Mouse (Mus musculus) MEL (cell line): ENCODE results near the gene Tln2. TPM values are rescaled to one million over a fixed set of nuclear protein-coding genes. Genes with fewer than 3 reads are reported as not detected.

Experiments used
- DNase-seq: peaks from one replicate; pipeline ENCODE4 v3.0.0; 2011; ENCODE audit warnings: low read depth, low spot score
- H3K27ac ChIP-seq: 2 replicates; pipeline ENCODE4 v1.5.1; 2012; ENCODE audit warnings: low read depth, mild to moderate bottlenecking, control low read depth, low read length, moderate library complexity; ENCODE audit not compliant: control insufficient read depth
- H3K27me3 ChIP-seq, 2 experiments: fragments of 150-350 bp in 1 of 2; sonication (generic) in 1 of 2; 2 replicates each; pipeline ENCODE4 v1.6.1; 2012; ENCODE audit warnings: low read length in 2 of 2, mild to moderate bottlenecking in 2 of 2, improper control_type of control experiment in 1 of 2, moderate library complexity in 1 of 2; ENCODE audit not compliant: insufficient read depth in 2 of 2, control insufficient read depth in 1 of 2
- H3K36me3 ChIP-seq, 2 experiments: 2 replicates each; pipeline ENCODE4 v1.6.1; 2012 to 2014; ENCODE audit warnings: low read length in 2 of 2, improper control_type of control experiment in 1 of 2, inconsistent platforms in 1 of 2, mild to moderate bottlenecking in 1 of 2; ENCODE audit not compliant: insufficient read depth in 2 of 2, control insufficient read depth in 1 of 2
- H3K4me1 ChIP-seq, 2 experiments: fragments of 150-350 bp in 1 of 2; sonication (generic) in 1 of 2; 2 replicates each; pipeline ENCODE4 v1.6.1; 2012; ENCODE audit warnings: low read length in 2 of 2, improper control_type of control experiment in 1 of 2, mild to moderate bottlenecking in 1 of 2; ENCODE audit not compliant: insufficient read depth in 2 of 2, control insufficient read depth in 1 of 2
- H3K4me3 ChIP-seq, 2 experiments: fragments of 150-350 bp in 1 of 2; sonication (generic) in 1 of 2; 2 replicates each; pipeline ENCODE4 v1.5.1; 2012; ENCODE audit warnings: low read depth in 2 of 2, low read length in 2 of 2, mild to moderate bottlenecking in 2 of 2, moderate library complexity in 2 of 2, control low read depth in 1 of 2, improper control_type of control experiment in 1 of 2; ENCODE audit not compliant: control insufficient read depth in 1 of 2, insufficient read depth in 1 of 2
- H3K79me2 ChIP-seq: 2 replicates; pipeline ENCODE4 v1.6.1; 2012; ENCODE audit warnings: mild to moderate bottlenecking, low read length, moderate library complexity; ENCODE audit not compliant: control insufficient read depth, poor library complexity, insufficient read depth
- H3K9ac ChIP-seq: 2 replicates; pipeline ENCODE4 v1.6.1; 2012; ENCODE audit warnings: low read depth, mild to moderate bottlenecking, control low read depth, low read length, moderate library complexity; ENCODE audit not compliant: control insufficient read depth, poor library complexity, severe bottlenecking
- H3K9me3 ChIP-seq: fragments of 150-350 bp; sonication (generic); replicated peaks from 2 replicates; pipeline ENCODE4 v1.6.1; 2012; ENCODE audit warnings: mild to moderate bottlenecking, low read length, improper control_type of control experiment, moderate library complexity; ENCODE audit not compliant: insufficient read depth
- BHLHE40 ChIP-seq: IDR thresholded peaks from 2 replicates; pipeline ENCODE4 v1.6.1; 2012; ENCODE audit warnings: low read depth, mild to moderate bottlenecking, inconsistent platforms, low read length, improper control_type of control experiment, borderline replicate concordance
- HCFC1 ChIP-seq: IDR thresholded peaks from 2 replicates; pipeline ENCODE4 v1.6.1; 2012; ENCODE audit warnings: low read depth, mild to moderate bottlenecking, inconsistent platforms, low read length, improper control_type of control experiment, moderate library complexity
- MEF2A ChIP-seq: IDR thresholded peaks from 2 replicates; pipeline ENCODE4 v1.6.1; 2014; ENCODE audit warnings: low read depth, mild to moderate bottlenecking, inconsistent platforms, low read length, improper control_type of control experiment; ENCODE audit not compliant: poor library complexity, insufficient replicate concordance, severe bottlenecking; ENCODE audit errors: extremely low read depth
- MXI1 ChIP-seq: IDR thresholded peaks from 2 replicates; pipeline ENCODE4 v1.6.1; 2011; ENCODE audit warnings: mild to moderate bottlenecking, low read depth, low read length, improper control_type of control experiment
- UBTF ChIP-seq: IDR thresholded peaks from 2 replicates; pipeline ENCODE4 v1.6.1; 2012; ENCODE audit warnings: low read depth, mild to moderate bottlenecking, inconsistent platforms, low read length, improper control_type of control experiment, moderate library complexity, borderline replicate concordance; ENCODE audit not compliant: insufficient read depth
- ZNF384 ChIP-seq: IDR thresholded peaks from 2 replicates; pipeline ENCODE4 v1.6.1; 2012; ENCODE audit warnings: low read depth, mild to moderate bottlenecking, inconsistent platforms, low read length, improper control_type of control experiment
- polyA plus RNA-seq, 2 experiments: library from polyadenylated mRNA; stranded (reverse) in 1 of 2; unstranded in 1 of 2; fragments of >175 nt in 1 of 2; fragments of >200 nt in 1 of 2; gene quantifications; 2 replicates each; pipeline versions ENCODE4 v1.2.1 to v1.2.4; 2012; ENCODE audit warnings: low replicate concordance in 2 of 2, low read depth in 1 of 2; ENCODE audit not compliant: insufficient read length in 2 of 2, insufficient read depth in 1 of 2, missing spikeins in 1 of 2
- total RNA-seq: library from RNA; depleted of rRNA; stranded (reverse); fragments of 300-350 nt; gene quantifications from 2 replicates; pipeline ENCODE4 v1.2.3, GENCODE M21; 2012

Gene Tln2
- total and polyA plus RNA-seq, 3 experiments: not detected

DNA sequence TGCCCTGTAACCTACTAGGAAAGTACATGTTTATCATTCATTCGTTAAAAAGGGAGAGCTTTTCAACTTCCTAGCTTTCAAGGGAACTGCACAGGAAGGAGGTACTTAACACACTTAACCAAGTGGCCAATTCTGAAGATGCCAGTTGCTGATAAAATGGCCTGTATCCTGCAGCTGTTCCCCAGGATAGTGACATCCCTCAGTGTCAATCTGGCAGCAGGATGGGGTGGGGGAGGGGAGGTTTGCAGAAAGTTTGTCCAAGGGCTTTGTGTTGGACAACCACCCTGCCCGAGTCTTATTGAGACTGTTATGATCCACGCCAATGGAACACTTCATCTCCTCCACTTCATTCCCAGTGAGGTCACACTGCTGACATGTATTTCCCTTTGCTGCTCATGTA is 50.0 kb downstream of the Tln2 start:
- Histone ChIP-seq H3K36me3 (no peaks in the 10 kb centered on the region), H3K4me3 (no peak overlapping the region)
- no peak for DNase-seq
- no peak for TF ChIP-seq BHLHE40
- TF ChIP-seq, all 39 proteins: peak for 0
- no peaks in the 10 kb centered on the region for H3K9me3 ChIP-seq
- H3K79me2 ChIP-seq: no peaks in the 10 kb centered on the region
- no peaks in the 10 kb centered on the region for H3K27me3 ChIP-seq
- no peak overlapping the region for H3K9ac ChIP-seq
- H3K27ac ChIP-seq: no peak overlapping the region
- no peaks in the 10 kb centered on the region for H3K4me1 ChIP-seq

DNA sequence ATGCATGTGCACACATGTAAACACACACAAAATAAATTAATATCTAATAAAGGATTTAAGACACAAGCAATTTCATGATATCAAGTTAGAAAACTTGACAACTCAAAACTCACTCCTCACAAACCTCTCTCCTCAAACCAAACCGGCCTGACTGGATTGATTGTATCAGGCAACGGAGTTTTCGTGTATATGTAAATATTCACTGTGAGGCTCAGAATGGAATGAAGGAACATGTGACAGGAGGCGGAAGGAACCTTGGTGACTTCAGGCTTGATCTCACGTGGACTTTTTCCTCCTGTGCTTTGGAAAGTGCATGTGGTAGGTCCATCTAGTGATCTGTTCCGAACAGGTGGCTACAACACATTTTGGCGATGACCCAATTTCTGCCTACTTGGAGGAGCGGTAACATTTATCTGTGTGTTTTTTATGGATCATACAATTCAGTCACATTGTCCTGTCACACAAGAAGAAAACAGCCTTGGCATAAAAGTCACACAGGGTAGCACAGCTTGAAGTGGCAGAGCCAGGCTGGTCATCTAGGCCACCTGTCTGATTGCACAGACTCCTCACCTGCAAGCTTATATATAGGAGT is 54.7 kb downstream of the Tln2 start:
- H3K27ac ChIP-seq: no peak overlapping the region
- DNase-seq: no peak
- no peak overlapping the region for H3K9ac ChIP-seq
- no peak overlapping the region for H3K4me3 ChIP-seq
- no peaks in the 10 kb centered on the region for H3K36me3 ChIP-seq
- no peaks in the 10 kb centered on the region for H3K27me3 ChIP-seq
- H3K4me1 ChIP-seq: no peaks in the 10 kb centered on the region
- no peak for TF ChIP-seq MXI1
- TF ChIP-seq HCFC1: no peak
- H3K79me2 ChIP-seq: no peaks in the 10 kb centered on the region
- no peaks in the 10 kb centered on the region for H3K9me3 ChIP-seq

DNA sequence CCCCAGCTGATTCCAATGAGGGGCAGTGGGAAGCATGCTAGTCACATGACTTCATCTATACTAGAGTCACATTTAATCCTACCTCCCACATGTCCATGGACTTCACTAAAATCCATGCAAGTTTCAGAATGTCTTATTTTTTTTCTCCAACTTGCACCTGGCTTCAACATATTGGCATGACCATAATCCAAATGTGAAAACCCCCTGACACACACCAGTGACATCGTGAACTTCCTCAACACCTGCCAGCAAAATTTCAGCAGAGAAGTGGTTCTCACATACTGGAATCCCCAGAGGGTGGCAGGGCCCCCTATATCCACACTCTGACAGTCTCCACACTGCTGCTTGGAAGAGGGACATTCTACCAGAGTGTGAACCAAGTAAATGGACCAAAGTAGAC is 57.7 kb downstream of the Tln2 start:
- H3K27ac ChIP-seq: no peak overlapping the region
- no peaks in the 10 kb centered on the region for H3K27me3 ChIP-seq
- H3K4me1 ChIP-seq: no peaks in the 10 kb centered on the region
- no peaks in the 10 kb centered on the region for H3K79me2 ChIP-seq
- no peak overlapping the region for H3K9ac ChIP-seq
- no peaks in the 10 kb centered on the region for H3K9me3 ChIP-seq
- TF ChIP-seq ZNF384 (no peak), UBTF (no peak)
- H3K36me3 ChIP-seq: no peaks in the 10 kb centered on the region
- H3K4me3 ChIP-seq: no peak overlapping the region
- DNase-seq: no peak

DNA sequence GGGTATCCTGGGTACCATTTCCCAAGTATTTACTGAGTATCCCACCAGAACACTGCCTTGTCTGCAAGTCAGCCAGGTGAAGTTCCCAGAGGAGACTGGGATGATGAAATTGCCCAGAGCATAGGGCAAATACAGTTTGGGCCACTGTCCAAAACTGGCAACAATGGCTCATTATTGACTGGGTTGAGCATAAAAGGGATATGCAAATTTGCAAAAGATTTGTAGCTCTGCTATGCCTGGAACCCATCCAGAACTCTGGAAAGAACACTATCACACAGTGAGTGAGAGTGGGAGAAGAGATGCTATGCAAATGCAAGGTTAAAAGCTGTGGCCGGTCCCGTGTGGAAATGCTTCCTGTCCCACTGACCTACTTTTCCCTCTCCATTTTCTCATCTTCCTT is 63.1 kb downstream of the Tln2 start:
- no peaks in the 10 kb centered on the region for H3K36me3 ChIP-seq
- H3K4me1 ChIP-seq: no peaks in the 10 kb centered on the region
- H3K9me3 ChIP-seq: no peaks in the 10 kb centered on the region
- no peak overlapping the region for H3K27ac ChIP-seq
- no peak overlapping the region for H3K4me3 ChIP-seq
- DNase-seq: no peak
- no peak for TF ChIP-seq MEF2A
- no peak overlapping the region for H3K9ac ChIP-seq
- H3K79me2 ChIP-seq: no peaks in the 10 kb centered on the region
- no peaks in the 10 kb centered on the region for H3K27me3 ChIP-seq
